Mouse (Mus musculus): Measurements from ENCODE around the gene Adamtsl1.

The Adamtsl1 gene

DNA sequence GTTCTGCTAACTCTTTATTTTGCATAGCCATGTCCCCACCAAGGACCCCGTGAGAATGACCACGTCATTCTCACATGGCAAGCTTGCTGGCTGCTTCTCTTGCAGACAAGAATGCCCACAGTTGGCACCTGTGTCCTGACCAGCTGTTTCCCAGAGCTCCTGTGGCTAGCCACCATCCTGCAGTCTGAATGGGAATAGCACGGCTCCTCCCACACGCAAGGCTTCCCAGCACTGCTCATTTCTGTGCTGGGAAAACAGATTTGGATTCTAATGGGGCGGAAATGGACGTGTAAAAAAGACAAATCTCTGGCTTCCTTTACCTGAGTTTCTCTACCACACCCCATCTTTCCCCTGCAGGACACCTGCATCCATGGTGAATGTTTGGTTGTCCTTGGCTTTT lies 531.9 kb downstream of the Adamtsl1 start:
- DNase-seq (ENCODE audit: low read depth, low spot score), result peak; percentile 29

DNA sequence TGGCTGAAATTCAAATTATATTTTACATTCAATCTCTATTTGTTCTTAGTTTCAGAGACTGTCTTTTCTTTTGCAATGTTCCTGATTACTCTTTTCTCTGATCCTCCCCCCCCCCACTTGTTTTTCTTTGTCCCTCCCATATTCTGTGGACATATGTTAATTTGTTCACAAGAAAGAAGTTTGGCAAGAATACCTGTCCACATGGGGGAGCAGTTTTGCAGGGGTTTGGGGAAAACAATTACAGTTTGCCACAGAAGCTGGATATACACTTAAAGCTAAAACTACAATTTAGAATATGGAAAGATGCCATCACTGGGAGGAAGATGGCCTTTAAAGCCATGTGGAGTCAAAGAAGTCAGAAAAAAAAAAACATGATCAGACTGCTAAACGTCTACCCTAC lies 532.9 kb downstream of the Adamtsl1 start:
- DNase-seq (ENCODE audit: low read depth, low spot score), result no peak

DNA sequence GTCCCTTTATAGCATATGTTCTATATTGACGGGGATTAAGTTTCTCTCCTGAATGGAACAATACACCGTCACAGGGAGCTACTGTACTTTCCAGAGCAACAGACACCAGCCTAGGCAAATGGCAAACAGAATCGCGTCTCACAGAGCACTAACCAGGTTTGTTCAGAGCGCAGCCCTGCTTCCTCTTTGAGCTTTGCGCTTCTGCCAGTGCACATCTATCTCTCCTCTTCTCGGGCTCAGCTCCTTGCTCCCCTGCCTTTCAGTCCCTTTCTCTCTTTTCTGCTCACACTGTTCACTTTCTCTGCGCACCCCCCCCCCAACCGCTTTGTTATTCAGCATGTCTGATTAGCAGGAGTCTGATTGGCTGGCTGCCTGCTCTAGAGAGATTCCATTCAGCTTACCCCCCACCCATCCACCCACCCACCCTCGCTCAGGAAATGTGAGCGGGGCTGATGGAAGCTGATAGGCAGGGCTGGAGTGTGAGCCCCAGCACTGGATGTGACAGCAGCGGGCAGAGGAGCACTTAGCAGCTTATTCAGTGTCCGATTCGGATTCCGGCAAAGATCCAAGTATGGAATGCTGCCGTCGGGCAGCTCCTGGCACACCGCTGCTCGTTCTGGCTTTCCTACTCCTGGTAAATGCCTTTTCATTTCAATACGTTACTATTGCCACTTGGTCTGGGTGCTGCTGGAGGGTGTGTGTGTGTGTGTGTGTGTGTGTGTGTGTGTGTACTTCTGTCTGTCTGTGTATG lies 539.7 kb downstream of the Adamtsl1 start:
- DNase-seq (ENCODE audit: low read depth, low spot score), result peak; percentile 31

DNA sequence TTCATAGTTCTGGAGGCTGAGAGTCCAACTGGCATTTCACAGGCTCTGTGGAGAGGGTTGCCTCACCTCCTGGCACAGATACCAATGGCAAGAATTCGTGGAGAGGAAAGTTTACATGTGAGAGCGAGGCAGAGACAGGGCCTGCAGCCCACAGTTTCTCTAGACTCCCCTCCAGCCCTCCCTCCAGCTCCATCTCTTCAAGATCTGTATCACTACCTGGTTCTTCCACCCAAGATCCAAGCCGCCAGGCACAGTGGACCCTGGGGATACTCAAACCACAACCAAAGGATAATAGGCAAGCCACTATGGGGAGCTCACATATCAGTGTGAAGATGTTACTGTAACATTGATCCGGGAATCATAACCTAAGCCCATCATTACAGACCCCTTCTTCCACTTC lies 546.6 kb downstream of the Adamtsl1 start:
- DNase-seq (ENCODE audit: low read depth, low spot score), result no peak

DNA sequence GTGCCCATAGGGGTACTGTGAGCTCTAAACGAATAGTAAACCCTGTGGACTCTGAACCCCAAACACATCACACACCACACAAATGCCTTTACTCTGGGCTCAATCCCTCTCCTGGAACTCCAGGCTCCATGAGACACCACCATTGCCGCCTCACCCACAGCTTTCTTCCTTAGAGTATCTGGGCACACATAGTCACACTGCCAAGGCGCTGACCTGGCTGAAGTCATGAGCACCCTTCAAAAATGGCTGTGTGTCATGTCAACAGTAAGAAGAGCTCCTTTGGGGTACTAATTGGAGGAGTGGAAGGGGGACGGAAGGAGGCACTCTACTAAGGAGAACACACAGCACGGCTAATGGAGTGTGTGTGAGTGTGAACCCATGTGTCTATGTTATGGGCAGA lies 554.4 kb downstream of the Adamtsl1 start:
- no peak for DNase-seq (ENCODE audit: low read depth, low spot score)

DNA sequence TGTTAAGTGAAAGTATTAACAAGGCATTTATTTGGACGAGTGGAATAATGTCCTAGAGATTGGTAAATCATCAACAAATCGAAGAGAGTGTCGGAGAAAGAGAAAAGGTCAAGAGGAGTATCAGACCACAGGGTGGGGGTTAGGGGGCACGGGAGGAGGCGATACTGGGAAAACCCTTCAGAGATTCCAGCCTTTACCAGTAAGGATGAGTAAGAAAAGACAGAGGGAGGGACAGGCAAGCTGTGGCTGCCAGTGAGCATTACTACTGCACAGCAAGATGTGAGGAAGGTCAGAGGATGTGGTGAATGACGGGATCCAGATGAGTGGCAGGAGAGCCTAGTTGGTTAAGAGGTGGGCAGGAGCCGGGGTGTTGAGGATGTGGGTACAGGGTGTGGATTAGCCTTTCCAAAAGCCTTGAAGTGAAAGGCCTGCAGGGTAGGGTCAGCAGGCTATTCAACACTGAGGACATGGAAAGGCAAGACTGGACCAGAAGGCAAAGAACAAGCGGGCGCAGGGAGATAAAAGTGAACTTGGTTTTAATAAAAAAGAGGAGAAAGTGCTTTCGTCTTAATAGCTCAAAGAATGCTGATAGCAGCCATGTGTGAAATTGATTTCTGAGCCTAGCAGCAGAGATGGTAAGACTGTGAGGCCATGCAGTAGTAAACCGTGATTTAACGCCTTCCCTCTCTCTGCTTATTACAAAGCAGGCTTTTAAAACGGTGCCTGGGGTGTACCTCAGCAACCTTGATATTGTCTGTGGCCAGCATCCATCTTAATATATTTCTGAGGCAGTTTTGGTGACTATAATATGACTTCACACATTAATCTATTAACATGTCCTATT lies 555.1 kb downstream of the Adamtsl1 start:
- DNase-seq (ENCODE audit: low read depth, low spot score), result no peak

DNA sequence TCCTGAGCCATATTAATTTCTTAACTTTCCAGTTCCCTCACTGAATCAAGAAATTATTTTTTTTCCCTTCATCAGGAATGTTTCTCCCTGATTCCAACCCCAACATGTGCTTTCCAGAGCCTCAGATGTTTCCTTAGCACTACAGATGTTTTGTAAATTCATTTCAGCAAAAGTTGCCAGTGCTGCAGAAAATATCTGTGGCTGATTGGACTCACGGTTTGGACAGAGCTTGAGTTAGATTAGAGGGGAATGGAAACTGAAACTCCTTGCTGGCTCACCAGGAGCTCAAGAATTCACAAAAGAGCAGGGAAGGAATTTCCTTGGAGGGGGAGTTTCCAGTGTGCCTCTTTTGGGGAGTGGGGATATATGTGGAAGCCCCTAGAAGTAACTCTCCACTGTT lies 560.9 kb downstream of the Adamtsl1 start:
- DNase-seq (ENCODE audit: low read depth, low spot score), result no peak

DNA sequence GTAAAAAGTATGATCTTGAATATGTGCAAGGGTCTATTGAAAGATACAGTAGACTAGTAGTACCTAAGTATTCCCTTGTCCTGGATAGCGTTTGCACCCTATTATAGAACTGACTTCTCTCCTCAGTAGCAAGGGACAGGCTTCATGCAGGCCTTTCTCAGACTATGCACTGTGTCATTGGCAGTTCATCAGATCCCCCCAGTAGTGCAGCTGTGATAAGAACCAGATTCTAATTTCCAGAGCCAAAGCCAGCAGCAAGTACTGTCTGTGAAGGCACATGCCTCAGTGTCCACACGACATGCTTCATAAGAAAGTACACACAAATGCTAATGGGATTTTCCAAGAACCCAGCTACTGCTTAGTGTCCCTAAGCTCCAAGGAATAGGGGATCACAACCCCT lies 563.4 kb downstream of the Adamtsl1 start:
- DNase-seq (ENCODE audit: low read depth, low spot score), result no peak

DNA sequence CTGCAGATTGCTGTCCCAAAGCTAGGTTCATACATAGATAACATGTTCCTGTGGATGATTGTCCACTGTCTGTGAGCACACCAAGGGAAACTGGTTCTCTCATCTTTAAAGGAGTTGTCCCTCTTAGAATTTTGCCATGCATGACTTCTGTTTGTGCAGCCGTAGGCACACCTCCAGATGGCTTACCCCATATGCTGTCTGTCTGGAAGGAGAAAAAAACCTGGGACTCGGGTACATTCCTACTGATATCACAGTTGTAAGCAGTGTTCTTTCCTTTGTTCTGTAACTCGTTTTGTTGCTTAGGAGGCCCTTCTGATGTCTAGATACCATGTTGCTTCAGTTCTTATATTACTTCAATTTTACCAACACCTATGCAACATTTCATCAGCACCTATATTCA lies 563.9 kb downstream of the Adamtsl1 start:
- peak; percentile 28 for DNase-seq (ENCODE audit: low read depth, low spot score)

DNA sequence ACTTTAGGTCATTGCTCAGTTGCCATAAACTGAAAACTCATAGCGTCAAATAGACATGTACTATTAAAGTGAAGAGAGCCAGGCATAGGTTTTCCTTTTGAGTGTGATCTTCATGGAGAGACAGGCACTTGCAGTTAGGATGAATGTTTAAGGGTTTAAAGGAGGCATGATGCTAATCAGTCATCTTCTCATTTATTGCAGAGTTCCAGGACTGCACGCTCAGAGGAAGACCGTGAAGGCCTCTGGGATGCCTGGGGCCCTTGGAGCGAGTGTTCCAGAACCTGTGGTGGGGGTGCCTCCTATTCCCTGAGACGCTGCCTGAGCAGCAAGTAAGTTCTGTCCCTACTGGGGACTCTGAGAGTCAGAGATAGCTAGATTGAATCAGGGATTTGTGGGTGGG lies 573.5 kb downstream of the Adamtsl1 start:
- DNase-seq (ENCODE audit: low read depth, low spot score), result no peak

DNA sequence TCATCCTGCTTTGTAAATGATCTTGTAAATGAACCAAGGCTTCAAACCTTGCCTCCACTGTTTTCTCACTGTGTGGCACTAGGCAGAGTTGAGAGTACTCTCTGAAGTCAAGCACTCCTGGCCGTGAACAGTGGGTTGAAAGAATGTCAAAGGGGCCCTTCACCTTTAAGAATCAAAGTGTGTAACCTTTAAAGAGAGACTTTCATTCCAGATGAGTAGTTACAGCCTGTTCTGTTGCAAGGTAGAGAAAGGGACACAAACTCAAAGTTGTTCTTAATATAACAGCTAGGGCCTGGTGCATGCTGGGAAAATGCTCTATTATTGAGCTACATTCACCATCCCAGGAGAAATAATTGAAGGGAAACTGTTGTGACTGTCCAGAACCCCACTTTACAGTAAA lies 589.2 kb downstream of the Adamtsl1 start:
- no peak for DNase-seq (ENCODE audit: low read depth, low spot score)

DNA sequence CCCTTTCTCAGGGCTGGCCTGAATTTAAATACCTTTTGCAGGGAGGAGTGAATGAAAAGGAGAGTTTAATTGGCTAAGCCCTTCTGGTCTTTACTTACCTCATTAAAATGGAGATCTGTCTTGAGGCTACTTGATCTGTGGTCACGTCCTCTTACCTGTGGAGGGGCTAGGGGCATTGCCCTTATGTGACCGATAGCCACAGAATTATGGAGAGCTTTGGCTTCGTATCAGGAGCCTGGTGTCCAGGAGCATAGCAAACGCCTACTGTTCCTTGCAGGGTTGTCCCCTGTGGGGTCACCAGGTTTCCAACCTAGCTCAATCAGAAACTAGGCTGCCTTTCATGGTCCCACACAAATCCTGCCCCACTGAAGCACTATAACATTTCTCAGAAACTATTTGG lies 594.4 kb downstream of the Adamtsl1 start:
- DNase-seq (ENCODE audit: low read depth, low spot score), result no peak

DNA sequence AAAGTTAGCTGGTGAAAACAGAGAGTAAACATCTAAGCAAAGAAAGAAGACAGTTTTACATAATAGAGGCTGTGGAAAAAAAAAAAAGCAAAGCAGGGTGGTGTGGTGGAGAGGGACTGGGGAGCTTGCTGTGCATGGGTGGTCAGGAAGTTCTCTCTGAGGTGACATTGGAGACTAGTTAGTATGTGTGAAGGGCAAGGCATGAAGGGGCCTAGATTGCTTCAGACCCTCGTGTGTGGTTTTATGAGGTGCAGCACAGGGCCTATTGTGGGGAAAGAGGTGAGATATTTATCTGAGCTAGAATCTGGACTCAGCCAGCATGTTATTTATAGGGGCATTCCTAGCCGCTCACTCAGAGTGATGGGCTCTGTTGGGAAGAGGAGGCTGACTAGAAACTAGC lies 605.1 kb downstream of the Adamtsl1 start:
- DNase-seq (ENCODE audit: low read depth, low spot score), result no peak

DNA sequence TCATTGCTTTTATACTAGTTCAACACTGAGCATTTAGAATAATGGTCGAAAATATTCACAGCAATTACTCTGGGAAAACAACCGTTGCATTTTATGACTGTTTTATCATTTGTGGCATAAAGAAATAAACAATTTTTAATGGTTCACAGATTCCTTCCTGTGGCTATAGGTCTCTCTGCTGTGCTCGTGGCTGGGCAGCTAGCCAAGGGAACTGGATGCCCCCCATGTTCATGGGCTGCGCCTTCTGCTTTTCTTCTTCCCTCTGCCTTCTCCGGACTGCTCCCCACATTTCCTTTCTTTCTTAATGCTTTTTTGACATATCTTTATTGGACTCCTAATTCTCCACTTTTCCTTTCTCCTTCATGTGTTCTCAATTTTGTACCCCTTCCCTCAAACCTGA lies 608.5 kb downstream of the Adamtsl1 start:
- DNase-seq (ENCODE audit: low read depth, low spot score), result no peak

DNA sequence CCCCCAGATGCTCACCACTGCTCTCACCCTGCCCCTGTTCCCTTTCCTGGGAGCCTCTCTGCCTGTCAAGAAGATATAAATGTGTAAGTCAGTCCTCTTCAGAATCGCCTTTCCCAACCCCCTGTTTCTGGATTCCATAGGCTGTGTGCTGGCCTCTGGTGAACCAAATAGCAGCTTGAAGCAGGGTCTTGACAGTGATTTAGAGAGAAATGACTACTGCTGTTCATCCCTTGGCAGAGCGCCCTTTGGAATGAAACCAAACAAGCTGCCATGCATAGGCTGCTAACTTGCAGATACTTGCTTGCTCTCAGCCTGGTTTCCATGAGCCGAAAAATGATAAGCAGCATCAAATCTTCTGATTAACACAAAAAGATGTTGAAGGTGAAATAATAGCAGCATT lies 610.4 kb downstream of the Adamtsl1 start:
- no peak for DNase-seq (ENCODE audit: low read depth, low spot score)

DNA sequence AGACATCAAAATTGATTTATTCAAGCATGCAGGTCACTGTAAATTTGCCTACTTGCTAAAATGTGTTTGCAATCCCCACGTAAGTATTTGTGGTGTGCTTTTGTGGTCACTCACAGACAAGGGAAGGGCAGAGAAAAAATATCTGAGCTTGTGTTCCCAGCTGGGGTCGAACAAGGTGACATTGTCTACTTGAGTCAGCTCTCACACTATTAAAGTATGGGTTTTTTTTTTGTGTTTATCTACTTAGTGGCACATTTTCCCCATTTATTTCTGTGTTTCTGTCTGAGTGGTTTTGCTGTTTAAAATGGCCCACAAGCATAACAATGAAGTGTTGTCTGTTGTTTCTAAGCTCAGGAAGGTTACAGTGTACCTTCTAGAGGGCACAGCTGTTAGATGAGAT lies 612.7 kb downstream of the Adamtsl1 start:
- DNase-seq (ENCODE audit: low read depth, low spot score), result no peak

DNA sequence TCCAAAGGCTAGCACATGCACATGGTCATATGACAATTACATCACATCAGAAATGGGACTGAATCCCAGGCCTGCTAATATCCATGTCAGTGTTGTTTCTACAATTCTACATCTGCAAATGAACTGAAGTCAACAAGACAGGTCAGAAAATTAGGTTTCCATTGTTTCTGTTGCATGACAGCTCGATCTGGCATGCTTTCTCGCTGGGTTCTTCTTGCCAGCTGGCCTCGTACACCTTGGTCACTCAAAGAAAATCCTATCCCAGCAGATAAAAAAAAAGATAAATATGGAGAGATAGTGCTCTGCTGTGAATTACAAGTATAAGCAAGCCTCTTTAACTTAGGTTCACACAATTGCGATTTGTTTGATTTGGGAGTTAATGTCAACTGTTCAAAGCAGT lies 644.6 kb downstream of the Adamtsl1 start:
- no peak for DNase-seq (ENCODE audit: low read depth, low spot score)

DNA sequence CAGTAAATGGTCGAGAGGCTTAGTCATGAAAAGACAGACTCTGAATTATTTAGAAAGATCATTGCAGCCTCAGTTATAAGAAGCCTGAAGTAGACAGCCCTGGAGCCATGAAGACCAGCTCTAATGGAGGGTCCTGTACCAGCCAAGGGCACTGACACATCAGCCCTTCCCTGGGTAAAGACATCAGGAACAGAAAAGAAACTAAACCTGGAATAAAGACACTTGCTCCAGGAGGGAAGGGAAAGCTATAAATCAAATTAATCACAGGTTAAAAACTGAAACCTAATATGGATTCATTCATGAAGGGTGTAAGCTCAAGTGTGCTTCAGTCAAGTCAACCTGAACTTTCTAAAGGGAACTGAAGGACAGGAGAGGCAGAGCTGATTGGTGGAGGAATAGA lies 645.4 kb downstream of the Adamtsl1 start:
- no peak for DNase-seq (ENCODE audit: low read depth, low spot score)

DNA sequence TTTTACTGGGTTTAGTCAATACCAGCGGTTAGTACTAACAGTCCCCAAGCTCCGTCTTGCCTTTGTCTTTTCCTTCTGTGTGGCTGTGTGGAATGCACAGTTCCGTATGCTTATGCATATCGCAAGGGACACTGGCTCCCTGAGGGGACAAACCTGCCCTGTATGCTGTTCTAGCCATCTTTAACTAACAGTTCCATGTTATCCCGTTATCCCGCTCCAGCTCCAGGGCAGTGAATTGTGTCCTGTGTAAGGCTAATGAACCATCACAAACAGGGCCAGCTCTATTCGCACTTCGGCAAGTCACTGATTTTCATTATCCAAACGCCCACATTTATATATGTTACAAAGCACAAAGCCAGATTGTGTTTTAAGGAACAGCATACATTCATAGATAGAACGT lies 656.8 kb downstream of the Adamtsl1 start:
- no peak for DNase-seq (ENCODE audit: low read depth, low spot score)

DNA sequence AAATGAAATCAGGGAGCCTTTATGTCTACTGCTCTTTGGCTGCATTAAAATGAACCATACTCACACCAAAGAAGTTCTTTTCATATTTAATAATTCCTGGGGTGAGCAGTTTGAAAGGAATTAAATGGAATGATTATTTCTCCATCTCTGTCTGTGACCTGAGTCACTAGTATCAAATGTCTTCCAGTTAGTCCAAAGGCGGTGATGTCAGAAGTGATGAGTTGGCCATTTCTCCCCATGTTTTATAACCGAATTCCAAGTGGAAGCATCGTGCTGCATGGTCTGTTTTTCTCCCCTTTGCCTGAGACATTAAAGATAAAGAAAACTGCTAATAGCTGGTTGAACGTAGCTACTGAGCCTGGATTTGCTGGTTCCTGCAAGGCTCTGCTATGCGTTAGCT lies 657.5 kb downstream of the Adamtsl1 start:
- DNase-seq (ENCODE audit: low read depth, low spot score), result no peak

DNA sequence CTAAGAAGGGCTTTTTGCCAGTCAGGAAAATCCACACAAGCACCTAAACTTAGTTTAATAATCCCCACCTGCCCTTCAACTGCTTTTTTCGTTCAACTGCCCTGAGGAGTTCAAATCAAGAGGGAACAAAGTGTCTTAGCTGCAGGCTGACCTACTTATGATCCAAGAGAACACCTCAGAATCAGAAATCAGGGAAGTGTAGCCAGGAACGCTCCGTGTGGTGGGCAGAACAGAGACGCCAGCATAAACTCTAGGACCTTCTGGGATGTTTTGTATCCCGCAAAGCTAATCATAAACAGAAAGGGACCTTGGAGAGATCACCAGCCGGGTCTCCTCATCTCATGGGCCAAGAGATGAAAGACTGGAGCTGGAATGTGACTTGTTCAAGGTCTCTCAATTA lies 663.5 kb downstream of the Adamtsl1 start:
- no peak for DNase-seq (ENCODE audit: low read depth, low spot score)

DNA sequence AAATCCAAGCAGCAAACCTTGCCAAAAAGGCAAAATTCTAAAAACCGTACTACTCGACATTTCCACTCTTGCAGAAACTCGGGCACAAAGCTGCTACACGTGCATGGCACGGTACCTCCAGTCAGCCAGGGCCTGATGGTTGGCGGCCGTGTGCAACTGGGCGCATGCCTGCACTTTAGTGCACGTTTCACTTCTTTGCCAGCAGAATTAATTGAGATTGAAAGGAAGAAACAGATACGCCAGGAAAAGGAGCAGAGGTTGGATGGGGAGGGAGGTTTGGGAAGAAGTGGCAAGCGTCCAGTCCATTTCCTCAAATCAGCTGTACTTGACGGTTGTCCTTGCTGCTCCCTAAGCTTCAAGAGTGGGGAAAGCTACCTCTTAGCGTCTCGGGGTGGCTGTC lies 664.1 kb downstream of the Adamtsl1 start:
- no peak for DNase-seq (ENCODE audit: low read depth, low spot score)

DNA sequence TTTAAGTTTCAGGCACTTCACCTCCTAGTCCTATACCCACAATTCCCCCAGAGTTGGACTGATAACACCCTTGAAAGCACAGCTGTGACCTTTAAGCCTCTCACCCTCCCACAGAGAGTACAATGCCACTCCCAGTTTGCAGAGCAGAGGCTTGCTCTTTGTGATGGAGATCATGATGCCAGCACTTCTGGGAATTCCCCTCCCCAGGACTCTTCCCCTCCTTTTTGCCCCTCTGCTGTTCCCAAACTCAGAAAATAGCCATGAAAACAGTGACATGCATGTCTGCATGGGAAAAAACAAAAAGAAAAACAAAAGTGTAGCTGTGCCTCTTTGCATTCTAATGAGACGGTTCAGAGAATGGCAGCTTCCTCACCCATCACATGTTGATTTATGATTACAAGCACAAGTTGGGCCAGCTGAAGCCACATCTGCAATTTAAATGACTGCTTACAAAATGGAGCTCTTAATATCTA lies 669.8 kb downstream of the Adamtsl1 start:
- DNase-seq (ENCODE audit: low read depth, low spot score), result no peak

Measured in telencephalon, adult 2 months (tissue).